Mouse (Mus musculus) spleen, adult 2 months (tissue): ENCODE results near the gene Myo9b. TPM values are rescaled to one million over a fixed set of nuclear protein-coding genes. Genes with fewer than 3 reads are reported as not detected.
A peak's percentile ranks its signal among the peaks of the same experiment; 100 is the strongest.

Source experiments
- DNase-seq, 2 experiments: peaks; one replicate each; pipeline versions ENCODE4 v3.0.0 to v3.0.0-alpha.2; 2012 to 2021; ENCODE audit warnings: low spot score in 2 of 2, low read depth in 1 of 2
- H3K27ac ChIP-seq: fragments of 200-500 bp; 2 replicates; pipeline ENCODE4 v1.5.1; 2012; ENCODE audit warnings: low read length, inconsistent platforms; ENCODE audit not compliant: insufficient read depth
- H3K27me3 ChIP-seq: fragments of 200-500 bp; 2 replicates; pipeline ENCODE4 v1.6.1; 2012; ENCODE audit warnings: mild to moderate bottlenecking, moderate library complexity, low read length, inconsistent platforms; ENCODE audit not compliant: control insufficient read depth, insufficient read depth
- H3K36me3 ChIP-seq: fragments of 200-500 bp; 2 replicates; pipeline ENCODE4 v1.6.1; 2012; ENCODE audit warnings: mild to moderate bottlenecking, low read length, inconsistent platforms; ENCODE audit not compliant: control insufficient read depth, insufficient read depth
- H3K4me1 ChIP-seq: fragments of 200-500 bp; 2 replicates; pipeline ENCODE4 v1.6.1; 2011; ENCODE audit warnings: inconsistent platforms; ENCODE audit not compliant: control insufficient read depth, insufficient read depth, insufficient read length
- H3K4me3 ChIP-seq: fragments of 200-500 bp; 2 replicates; pipeline ENCODE4 v1.5.1; 2011; ENCODE audit warnings: mild to moderate bottlenecking, inconsistent platforms; ENCODE audit not compliant: insufficient read depth, insufficient read length; ENCODE audit errors: extremely low read depth
- CTCF ChIP-seq: fragments of 200-500 bp; IDR thresholded peaks from 2 replicates; pipeline ENCODE4 v1.5.1; 2011; ENCODE audit warnings: mild to moderate bottlenecking, inconsistent platforms; ENCODE audit not compliant: insufficient read depth, insufficient read length, insufficient replicate concordance; ENCODE audit errors: extremely low read depth
- POLR2A ChIP-seq: fragments of 200-500 bp; IDR thresholded peaks from 2 replicates; pipeline ENCODE4 v1.6.1; 2011; ENCODE audit warnings: low read depth, low read length, inconsistent platforms
- WGBS: fragments of 180-500 bp; shearing (Covaris S2); methylation state at CpG from one replicate; pipeline ENCODE4 v1.1.7; 2018; 5-methylcytosine and 5-hydroxymethylcytosine counted together
- polyA plus RNA-seq: library from polyadenylated mRNA; depleted of rRNA; stranded (reverse); fragments of >200 nt; gene quantifications from 2 replicates; pipeline ENCODE4 v1.2.3, GENCODE M21; 2012

Myo9b gene
- polyA plus RNA-seq, 1 experiment, result 47.6 TPM

DNA sequence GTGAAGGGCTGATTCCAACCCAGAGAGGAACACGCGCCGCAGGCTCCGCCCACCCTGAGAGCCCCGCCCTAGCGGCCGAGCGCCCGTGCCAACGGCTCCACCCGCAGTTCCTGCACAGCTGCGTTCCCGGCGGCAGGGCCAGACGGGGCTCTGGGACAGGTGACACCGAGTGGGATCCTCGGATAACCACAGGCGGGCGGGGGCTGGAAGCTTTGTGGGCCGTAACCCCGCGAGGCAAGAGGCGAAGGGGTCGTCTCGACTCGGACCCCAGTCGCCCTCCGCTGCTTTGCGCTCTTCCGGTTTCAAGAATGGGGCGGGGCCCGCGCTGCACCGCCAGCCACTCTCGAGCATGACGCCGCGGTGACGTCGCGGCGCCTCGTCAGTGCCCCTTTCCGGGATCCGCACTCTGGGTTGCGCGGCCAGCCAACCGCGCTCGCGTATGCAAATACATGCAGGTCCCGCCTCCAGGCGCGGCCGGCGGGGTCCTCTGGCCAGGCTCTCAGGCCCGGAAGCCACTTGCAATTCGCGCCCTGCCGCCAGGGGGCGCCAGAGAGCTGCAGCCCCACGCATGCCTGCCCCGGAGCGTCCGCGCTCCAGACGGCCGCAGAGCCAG, 98.8 kb downstream of the Myo9b start, which contains the start of gene Ocel1:
TSS of gene Ocel1 (plus strand) at position 63 of the 613 bp plus-strand sequence.
- H3K27me3 ChIP-seq, result no peaks in the 10 kb centered on the region
- H3K27ac ChIP-seq, result peak within 1 kb of the TSS; percentile 98
- peaks cover 7% of the 10 kb centered on the region for H3K36me3 ChIP-seq
- WGBS, result under 1% methylated on average over 68 of the region's 68 CpGs
- TF ChIP-seq POLR2A (peak; percentile 76), CTCF (peak; percentile 97)
- H3K4me1 ChIP-seq, result peaks cover 8% of the 10 kb centered on the region
- DNase-seq, result peak; percentile 97
- H3K4me3 ChIP-seq, result peak within 1 kb of the TSS; percentile 98

DNA sequence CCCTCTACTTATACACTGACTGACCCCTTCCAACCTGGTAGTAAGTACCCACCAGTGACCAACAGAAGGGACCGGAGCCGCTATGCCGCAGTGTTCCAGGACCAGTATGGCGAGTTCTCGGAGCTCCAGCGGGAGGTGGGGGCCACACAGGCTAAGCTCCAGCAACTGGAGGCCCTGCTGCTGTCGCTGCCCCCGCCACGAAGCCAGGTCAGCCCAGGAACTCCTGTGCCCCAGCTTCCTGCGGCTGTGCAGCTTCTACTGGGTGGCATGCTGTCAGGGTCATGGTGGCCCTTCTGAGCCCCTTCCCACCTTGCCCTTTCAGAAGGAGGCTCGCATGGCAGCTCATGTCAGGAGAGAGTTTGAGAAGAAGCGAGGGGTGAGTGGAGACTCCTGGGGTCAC, 99.9 kb downstream of the Myo9b start:
- no peaks in the 10 kb centered on the region for H3K27me3 ChIP-seq
- 92% methylated on average over 12 of the region's 12 CpGs for WGBS
- H3K4me1 ChIP-seq, result peaks cover 12% of the 10 kb centered on the region
- no peak overlapping the region for H3K27ac ChIP-seq
- DNase-seq, result no peak
- no peak overlapping the region for H3K4me3 ChIP-seq
- peaks cover 7% of the 10 kb centered on the region for H3K36me3 ChIP-seq
- TF ChIP-seq POLR2A, result no peak
- no peak for TF ChIP-seq CTCF

GRCm38 (mm10) chr8:71373000-71373399, 100.5 kb downstream of the Myo9b start:
- H3K27me3 ChIP-seq, result no peaks in the 10 kb centered on the region
- TF ChIP-seq CTCF (no peak), POLR2A (no peak)
- no peak overlapping the region for H3K4me3 ChIP-seq
- WGBS, result 96% methylated on average over 3 of the region's 3 CpGs
- H3K27ac ChIP-seq, result no peak overlapping the region
- no peak for DNase-seq
- H3K36me3 ChIP-seq, result peaks cover 7% of the 10 kb centered on the region
- peaks cover 12% of the 10 kb centered on the region for H3K4me1 ChIP-seq

- Histone ChIP-seq H3K27me3 (no peaks in the 10 kb centered on the region), H3K4me1 (peaks cover 12% of the 10 kb centered on the region), H3K27ac (no peak overlapping the region), H3K36me3 (peaks cover 7% of the 10 kb centered on the region), H3K4me3 (no peak overlapping the region)
- whole genome bisulfite sequencing, result 86% methylated on average over 17 of the region's 17 CpGs
- DNase-seq, result no peak
- TF ChIP-seq POLR2A, result no peak
- no peak for TF ChIP-seq CTCF
Observed at GRCm38 (mm10) chr8:71374616-71375206, 102.2 kb downstream of the Myo9b start.

DNA sequence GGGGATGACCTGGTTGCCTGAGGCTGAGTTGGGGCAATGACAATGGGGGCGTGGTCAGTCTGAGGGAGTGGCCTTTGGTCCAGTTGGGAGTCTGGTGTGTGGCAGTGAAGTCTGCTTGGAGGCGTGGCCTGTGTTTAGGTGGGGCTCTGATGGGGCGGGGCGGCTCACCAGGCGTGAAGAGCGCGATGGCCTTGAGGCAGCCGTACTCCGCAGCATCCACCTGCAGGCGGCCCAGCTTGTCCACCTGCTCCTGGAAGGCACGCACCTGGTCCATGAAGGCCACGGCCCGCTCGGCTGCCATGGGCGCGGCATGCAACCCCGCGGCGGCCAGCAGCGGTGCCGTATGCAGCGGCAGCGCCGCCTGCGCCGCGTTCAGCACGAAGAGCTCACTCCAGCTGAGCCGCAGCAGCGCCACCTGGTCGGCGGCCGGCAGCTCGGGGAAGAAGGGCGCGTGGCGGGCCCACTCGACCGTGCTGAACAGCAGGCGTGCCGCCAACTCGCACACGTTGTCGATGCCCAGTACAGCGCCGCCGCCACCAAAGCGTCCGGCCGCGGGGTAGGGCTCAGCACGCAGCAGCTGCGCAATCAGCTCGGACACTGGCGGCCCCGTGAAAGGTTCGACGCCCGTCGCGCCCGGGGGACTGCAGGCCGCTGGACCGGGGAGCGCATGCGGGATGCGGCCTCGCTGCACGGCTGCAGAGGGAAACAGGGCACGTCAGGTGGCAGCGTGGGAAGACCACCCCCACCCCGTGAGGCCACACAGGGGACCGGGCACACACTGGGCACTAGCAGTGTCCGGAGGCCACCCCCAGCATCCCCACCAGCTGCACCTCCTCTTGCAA, 103.3 kb downstream of the Myo9b start:
- no peak overlapping the region for H3K27ac ChIP-seq
- peaks cover 7% of the 10 kb centered on the region for H3K36me3 ChIP-seq
- WGBS, result 33% methylated on average over 69 of the region's 74 CpGs
- peaks cover 4% of the 10 kb centered on the region; the same call in 1 of the 2 replicates for H3K27me3 ChIP-seq
- TF ChIP-seq CTCF, result no peak
- no peak for TF ChIP-seq POLR2A
- DNase-seq, result peak in 1 of 2 experiments; percentile 62
- H3K4me3 ChIP-seq, result peak overlapping the region; percentile 43; the same call in 1 of the 2 replicates
- H3K4me1 ChIP-seq, result peaks cover 16% of the 10 kb centered on the region

DNA sequence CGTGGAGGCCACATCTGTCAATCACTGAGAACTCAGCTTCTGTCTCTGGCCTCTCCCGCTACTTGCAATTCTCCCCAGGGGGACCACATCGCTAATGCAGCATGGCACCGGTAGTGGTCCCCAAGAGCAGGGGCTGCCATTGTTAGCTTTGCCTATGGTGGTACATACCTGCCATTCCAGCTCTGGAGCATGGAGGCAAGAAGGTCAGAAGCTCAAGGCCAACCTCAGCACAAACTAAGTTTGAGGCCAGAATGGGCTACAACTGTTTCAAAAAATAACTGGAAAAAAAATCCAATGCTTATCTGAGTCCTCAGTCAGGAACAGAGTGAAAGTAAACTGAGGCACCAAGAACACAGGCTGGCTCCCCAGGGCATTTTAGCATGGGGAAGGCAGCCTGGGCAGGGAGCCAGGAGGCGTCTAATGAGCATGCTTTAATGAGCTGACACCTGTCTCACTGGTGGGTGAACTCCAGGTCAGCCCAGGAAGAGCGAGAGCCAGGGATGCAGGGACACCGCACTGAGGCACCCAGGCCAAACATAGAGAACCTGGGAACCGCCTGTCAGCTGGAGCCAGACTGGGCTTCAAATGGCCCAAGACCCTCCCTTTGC, 104.0 kb downstream of the Myo9b start:
- Histone ChIP-seq H3K27ac (no peak overlapping the region), H3K4me1 (peaks cover 22% of the 10 kb centered on the region), H3K4me3 (no peak overlapping the region), H3K27me3 (peaks cover 11% of the 10 kb centered on the region), H3K36me3 (peaks cover 7% of the 10 kb centered on the region)
- TF ChIP-seq CTCF (no peak), POLR2A (no peak)
- WGBS, result 76% methylated on average over 8 of the region's 8 CpGs
- DNase-seq, result no peak

- WGBS, result 81% methylated on average over 4 of the region's 4 CpGs
- peaks cover 25% of the 10 kb centered on the region for H3K4me1 ChIP-seq
- TF ChIP-seq CTCF (no peak), POLR2A (no peak)
- peaks cover 3% of the 10 kb centered on the region for H3K36me3 ChIP-seq
- H3K4me3 ChIP-seq, result no peak overlapping the region
- no peak overlapping the region for H3K27ac ChIP-seq
- DNase-seq, result no peak
- peaks cover 13% of the 10 kb centered on the region for H3K27me3 ChIP-seq
Observed at GRCm38 (mm10) chr8:71379008-71379407, 106.5 kb downstream of the Myo9b start.
